Mouse (Mus musculus) thymus, postnatal 36 days (tissue): ENCODE measurements around the gene Retreg3.
A peak's percentile ranks its signal among the peaks of the same experiment; 100 is the strongest.

Source experiments
- DNase-seq, 2 experiments: peaks; one replicate each; pipeline ENCODE4 v3.0.0; 2022; ENCODE audit warnings: mixed read lengths in 2 of 2

The Retreg3 gene

DNA sequence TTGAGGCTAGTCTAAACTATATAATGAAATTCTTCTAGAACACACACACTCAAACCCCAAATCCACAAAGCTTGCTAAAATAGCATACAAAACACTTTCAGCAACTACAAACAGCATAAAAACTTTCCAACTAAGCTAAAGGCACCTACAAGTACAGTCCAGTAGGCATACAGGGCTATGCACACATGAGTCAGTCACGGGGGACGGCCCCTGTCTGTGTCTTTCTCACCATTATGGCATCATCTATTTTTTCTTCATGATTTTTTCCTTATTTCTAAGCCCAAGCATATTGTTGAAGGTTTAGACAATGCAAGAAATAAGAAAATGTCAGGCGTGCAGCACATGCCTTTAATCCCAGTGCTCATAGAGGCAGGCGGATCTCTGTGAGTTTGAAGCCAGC, 8.5 kb downstream of the Retreg3 start:
- DNase-seq = no peak

GRCm38 (mm10) chr11:101110708-101111107, 9.0 kb downstream of the Retreg3 start:
- no peak for DNase-seq

DNA sequence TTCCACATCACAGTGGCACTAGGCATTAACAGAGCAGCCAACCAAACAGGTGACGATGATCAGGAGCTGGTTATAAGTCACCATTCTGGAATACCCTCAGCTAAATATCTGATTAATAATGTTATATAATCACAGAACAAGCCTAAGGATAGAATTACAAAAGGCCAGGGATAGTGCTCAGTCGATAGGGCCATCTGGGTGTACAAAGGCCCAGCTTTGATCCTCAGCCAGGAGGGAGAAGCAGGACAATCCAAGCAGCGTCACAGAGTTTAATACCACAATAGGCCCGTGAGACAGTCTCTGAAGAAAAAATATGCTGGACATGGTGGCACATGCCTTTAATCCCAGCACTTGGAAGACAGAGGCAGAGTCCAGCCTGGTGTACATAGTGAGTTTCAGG, 10.3 kb downstream of the Retreg3 start:
- DNase-seq = no peak

DNA sequence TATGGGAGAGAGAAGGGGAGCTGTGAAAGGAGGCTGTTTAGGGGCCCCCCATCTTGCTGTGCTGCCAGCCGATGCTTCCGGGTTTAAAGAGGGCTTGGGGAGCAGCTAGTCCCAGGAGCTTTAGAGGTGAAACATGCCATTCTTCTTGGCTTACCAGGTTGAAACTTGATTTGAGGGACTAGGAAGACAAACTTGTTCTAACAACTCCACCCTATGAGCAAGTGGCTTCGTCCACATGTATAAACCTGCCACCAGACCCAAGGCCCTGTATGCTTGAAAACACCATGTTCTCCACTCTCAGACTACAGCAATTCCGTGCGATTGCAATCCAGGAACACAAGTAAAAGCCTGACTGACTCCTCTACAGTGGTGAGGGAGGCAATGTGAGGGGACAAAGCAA, 16.7 kb downstream of the Retreg3 start:
- DNase-seq = no peak

DNA sequence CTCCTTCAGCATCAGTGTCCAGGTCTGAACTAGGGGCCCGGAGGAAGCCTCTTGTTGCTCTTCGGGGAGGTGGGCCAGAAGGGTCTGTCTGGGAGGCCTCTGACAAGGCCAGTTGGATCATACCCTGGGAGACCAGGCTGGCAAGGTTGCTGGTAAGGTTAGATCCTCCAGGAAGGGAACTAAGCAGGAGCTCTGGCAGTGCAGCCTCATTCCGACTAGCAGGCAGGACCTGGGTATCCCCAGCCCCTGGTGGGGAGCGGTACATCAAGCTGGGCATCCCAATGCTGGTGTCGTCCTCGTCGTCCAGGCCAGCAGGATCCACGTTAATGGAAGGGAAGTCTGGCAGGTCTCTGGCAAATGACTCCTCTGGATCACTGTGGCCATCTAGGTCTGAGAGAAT, 21.5 kb downstream of the Retreg3 start:
- DNase-seq = no peak

GRCm38 (mm10) chr11:101095314-101096024, 24.2 kb downstream of the Retreg3 start, which contains the start of gene Psmc3ip:
TSS of gene Psmc3ip (minus strand) at chr11:101095436.
- DNase-seq = peak; percentile 91 to 92

DNA sequence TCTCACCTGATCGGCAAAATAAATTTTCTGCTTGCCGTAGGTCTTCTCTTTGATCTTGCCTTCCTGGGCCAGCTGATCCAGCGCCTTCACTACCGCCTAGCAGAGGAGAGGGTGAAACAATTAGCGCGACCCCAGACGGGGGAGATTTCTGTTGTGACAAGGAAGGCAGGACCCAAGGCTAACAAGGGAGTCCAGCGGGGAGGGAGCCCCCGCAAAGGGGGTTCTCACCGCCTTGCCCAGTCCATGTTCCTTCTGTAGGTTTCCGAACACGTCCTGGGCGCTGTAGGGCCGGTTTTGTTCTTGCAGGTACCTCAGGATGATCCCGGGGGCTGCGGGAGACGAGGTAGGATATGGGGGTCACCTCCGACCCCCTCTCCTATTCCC, 24.8 kb downstream of the Retreg3 start:
- DNase-seq = no peak

DNA sequence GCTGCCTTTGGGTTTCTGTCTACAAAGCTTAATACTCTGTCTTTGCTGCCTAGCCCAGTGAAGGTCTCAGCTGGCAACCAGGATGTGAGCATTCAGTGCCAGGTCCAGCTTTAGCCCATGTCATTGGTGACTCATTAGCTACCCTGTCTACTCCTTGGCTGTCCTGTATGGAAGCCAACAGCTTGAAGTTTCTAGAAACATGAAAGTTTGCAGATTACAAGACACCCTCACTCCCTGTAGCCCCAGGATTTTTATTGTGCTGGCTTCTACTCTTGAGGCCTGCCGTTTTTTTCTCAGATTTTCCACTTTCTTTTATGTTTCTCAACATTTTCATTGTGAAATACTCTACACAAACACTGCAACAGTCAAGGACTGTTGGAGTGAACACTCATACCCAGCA, 29.8 kb downstream of the Retreg3 start:
- DNase-seq = no peak

DNA sequence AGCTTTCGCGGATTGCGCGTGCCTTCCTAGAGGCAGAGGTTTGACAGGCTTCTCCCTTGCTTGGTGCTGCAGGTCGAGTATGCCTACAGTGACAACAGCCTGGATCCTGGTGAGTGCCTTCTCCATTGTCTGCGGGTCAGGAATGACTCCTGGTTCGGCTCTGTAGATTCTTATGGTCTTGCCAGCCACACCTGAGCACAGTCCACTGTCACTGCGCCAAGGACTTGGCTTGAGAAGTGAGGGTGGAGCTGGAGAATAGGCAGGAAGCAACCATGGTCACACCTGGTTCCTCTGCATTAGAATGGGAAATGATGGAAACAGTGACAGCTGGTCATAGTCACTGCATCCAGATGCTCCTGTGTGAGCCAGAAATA, 32.0 kb downstream of the Retreg3 start:
- no peak for DNase-seq

GRCm38 (mm10) chr11:101086756-101087681, 32.7 kb downstream of the Retreg3 start, which contains the start of gene Mlx:
TSS of gene Mlx (plus strand) at chr11:101087277.
- DNase-seq = peak; percentile 86 to 90

- DNase-seq = peak in 1 of 2 experiments; percentile 4
Measured at GRCm38 (mm10) chr11:101086323-101086674, 33.4 kb downstream of the Retreg3 start.

GRCm38 (mm10) chr11:101085617-101086322, 33.9 kb downstream of the Retreg3 start:
- peak in 1 of 2 experiments; percentile 5 for DNase-seq

GRCm38 (mm10) chr11:101084811-101085210, 34.9 kb downstream of the Retreg3 start:
- DNase-seq = peak in 1 of 2 experiments; percentile 12

GRCm38 (mm10) chr11:101084246-101084645, 35.4 kb downstream of the Retreg3 start:
- DNase-seq = peak in 1 of 2 experiments; percentile 32

GRCm38 (mm10) chr11:101083083-101083697, 36.5 kb downstream of the Retreg3 start:
- DNase-seq = no peak

DNA sequence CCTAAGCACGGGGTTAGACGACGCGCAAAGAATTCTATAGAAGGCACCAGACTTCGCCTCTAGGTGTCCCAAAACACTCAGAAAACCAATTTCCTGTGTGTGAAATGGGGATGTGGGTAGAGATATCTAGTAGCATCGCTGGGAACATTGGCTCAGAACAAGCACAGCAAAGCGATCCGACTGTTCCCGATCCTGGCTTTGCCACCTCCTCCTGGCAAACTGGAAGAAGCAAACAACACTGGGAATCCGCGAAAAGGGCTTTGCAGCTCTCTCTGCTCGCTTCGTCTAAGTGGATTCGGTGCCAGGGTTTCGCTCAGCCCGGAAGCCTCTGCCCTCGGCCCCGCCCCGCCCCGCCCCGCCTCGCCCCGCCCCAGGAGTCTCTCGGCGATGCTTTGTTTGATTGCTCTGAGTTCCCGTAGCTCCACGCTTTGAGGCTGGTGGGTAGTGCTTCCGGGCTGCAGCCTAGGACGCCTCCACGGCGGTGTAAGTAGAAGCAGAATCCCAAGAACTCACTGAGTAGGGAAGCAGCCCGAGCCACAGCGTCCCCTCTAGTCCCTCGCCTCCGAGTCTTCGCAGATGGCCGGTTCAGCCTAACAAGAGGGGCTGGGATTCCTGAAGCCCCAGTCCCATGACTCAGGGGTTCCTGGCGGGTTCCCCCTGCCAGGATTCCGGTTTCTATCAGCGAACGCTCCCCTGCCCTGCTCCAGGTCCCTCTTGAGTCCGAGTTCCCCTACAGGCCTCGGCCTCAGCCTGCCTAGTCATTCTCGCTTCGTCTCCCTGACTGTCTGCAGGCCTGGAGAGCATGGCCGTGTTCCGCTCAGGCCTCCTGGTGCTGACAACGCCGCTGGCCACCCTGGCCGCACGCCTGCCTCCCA, 37.2 kb downstream of the Retreg3 start, which contains the start of gene Coasy:
Gene Coasy (plus strand): TSS at position 358 of the 875 bp plus-strand sequence.
- DNase-seq = peak; percentile 81 to 84

DNA sequence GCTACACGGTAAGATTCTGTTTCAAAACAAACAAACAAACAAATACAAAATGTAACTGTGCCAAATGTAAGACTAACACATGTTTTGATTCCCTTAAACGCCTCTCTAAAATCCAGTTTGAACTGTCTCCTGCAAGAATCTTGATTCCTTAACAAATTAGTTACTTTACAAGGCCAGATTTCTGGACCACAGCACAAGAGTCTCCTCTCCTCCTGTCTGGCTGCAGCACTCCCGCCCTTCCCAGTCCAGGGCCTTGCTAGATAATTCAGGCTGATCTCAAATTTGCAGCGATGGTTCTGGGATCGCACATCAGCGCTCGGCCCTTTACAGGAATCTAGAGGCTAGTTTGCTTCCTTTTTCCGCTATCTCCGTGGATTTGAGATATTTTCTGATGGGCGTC, 38.0 kb downstream of the Retreg3 start:
- no peak for DNase-seq

DNA sequence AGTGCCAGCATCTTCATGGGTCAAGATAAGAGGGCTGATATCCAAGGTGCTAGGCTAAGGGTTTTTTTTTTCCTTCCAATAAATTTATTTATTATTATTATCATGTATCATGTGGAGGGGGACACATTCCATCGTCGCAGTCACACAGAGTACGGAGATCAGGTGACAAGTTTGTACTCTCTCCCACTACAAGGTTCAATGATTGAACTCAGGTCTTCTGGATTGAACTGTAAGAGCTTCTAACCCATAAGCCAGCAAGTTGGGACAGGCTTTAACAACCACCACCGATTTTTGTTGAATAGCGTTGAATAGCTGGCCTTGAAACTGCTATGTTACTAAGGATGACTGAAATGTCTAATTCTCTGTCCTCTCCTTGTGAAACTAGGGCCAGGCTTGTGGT, 39.3 kb downstream of the Retreg3 start:
- DNase-seq = no peak

DNA sequence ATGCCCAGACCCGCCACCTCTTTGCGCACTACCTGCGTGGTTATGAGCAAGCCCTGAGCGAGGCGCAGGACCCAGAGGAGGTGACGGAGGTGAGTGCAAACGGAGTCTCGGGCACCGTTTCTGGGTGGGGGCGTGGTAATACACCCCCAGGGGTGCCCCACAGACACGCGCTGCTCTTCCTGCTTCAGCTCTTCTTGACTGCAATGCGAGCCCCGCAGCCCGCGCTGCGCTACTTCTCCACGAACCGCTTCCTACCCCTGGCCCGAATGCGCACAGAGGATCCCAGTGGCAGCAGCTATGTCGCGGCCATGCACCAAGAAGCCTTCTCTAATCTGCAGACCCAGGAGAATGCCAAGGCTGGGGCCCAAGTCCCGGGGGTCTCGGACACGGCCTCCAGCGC, 39.9 kb downstream of the Retreg3 start:
- DNase-seq = peak in 1 of 2 experiments; percentile 62

DNA sequence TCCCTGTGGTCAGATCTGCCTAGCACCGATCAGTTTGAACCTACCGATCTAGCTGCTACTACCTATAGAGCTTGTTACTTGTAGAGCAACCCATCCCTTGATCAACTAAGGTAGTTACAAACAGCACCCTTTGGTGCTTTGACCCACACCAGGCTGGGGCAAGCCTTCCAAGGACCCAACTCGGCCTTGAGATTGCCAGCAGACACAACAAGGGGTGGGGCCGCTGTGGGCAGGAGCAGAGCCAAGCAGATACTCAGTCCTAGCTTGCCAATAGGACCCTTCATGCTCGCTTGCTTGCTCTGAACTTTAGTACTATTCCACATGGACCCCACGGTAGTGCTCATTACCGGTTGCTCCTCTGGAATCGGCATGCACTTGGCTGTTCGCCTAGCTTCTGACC, 41.6 kb downstream of the Retreg3 start, which contains the start of gene Hsd17b1:
Gene Hsd17b1 (plus strand): TSS at position 291 of the 400 bp plus-strand sequence.
- no peak for DNase-seq

DNA sequence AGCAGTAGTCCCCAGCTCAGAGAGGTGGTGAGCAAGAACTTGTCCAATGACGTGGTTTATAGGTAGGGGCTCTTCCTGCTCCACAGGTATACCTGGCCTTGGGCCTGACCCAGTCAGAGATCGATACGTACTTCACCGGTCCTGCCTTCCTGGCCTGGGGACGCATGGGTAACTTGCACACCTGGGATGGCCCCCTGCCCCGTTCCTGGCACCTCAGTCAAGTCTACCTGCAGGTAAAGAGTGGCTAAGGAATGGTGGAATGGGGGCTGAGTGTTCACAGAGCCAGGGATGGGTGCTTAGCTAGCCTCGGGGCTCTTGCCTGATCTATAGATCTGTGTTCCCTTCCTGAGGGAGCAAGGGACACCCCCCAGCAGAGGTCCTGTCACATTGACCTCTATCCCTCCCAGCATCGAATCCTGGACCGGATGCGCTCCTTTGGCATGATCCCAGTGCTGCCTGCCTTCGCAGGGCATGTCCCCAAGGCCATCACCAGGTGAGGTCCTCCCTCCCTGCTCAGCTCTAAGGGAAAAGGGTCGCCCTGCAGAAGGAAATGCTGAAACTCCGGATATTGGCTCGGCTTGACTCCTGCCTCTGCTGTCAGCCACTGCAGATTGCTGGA, 47.8 kb downstream of the Retreg3 start:
- DNase-seq = no peak
